Mouse (Mus musculus): ENCODE results near the gene Hoxb6.

DNA sequence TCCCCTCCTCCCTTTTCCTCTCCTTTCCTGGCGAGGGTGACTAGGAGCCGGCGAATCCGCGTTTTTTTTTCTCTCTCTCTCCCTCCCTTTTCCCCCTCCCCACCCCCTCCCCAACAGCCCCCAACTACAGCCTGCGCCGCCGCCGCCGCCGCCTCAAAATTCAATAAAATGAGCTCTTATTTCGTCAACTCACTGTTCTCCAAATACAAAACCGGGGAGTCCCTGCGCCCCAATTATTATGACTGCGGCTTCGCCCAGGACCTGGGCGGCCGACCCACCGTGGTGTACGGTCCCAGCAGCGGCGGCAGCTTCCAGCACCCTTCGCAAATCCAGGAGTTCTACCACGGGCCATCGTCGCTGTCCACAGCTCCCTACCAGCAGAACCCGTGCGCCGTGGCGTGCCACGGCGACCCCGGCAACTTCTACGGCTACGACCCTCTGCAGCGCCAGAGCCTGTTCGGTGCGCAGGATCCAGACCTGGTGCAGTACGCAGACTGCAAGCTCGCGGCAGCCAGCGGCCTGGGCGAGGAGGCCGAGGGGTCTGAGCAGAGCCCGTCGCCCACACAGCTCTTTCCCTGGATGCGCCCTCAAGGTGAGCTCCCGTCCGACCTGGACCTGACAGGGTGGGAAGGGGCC is 9.4 kb upstream of the Hoxb6 start:
- TF ChIP-seq POLR2A (IDR thresholded peaks at IDR 0.05; ENCODE audit: control insufficient read depth, extremely low read depth, insufficient read depth, low read length, poor library complexity) (no peak), CTCF (IDR thresholded peaks at IDR 0.05; ENCODE audit: borderline replicate concordance, control insufficient read depth, extremely low read depth, insufficient read depth, low read length, poor library complexity) (no peak)
